Mouse (Mus musculus) liver (tissue): ENCODE data around the gene Gm37240.
"Not testable (repeated sequence)": the region's sequence is repeated elsewhere in the genome, so short reads cannot be mapped to it uniquely, and the experiment has no call there.

Experiments
- DNase-seq: peaks from one replicate; pipeline ENCODE4 v3.0.0-alpha.2; 2020; ENCODE audit warnings: mixed read lengths

Gm37240 gene

DNA sequence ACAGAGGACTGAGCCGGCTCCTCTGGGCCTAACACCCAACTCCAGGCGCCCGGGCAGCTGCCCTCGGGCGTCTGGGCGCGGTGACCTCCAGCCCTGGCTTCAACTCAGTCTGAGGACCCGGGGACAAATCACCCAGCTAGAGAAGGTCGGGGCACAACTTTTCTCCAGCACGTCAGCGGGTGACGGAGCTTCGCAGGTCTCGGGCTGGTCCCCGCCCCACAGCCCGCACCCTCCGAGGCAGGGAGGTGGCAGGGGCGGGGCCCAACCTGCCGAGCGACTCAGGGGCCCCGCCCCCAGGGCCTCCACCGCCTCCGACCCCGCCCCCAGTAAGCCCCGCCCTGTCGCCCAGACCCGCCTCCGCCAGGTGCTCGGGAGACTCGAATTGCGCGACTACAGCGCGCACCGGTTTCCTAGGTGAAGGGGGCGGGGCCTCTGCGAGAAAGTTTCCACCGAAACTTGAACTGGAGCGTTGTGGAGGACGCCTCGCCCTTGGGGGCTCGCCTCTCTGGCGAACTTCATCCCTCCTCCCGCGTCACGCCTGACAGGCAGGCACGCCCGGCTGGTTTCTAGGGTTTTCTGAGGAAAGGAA lies at the start of gene Gm37240, which contains the start of gene Glt28d2:
TSS of gene Gm37240 (minus strand) at position 280 of the 589 bp plus-strand sequence.
TSS of gene Glt28d2 (minus strand) at position 278 of the 589 bp plus-strand sequence.
- DNase-seq, result peak; percentile 94

DNA sequence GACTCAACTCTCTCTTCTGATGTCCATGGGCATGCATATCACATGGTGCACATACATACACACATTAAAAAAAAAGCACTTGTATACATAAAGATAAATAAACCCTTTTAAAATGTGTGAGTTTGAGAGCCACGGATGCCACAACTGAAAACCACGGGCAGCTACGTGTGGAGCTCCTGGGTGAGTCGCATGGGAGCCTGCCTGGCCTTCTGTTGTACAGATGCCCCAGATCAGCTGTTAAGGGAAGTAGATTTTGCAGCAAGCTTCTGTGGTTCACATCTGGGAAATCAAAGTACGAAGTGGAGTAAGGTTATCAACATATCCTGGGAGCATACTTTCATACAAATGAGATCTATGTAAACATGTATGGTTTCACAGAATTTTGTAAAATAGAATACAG lies 46.3 kb upstream of the Gm37240 start:
- DNase-seq, result no peak

DNA sequence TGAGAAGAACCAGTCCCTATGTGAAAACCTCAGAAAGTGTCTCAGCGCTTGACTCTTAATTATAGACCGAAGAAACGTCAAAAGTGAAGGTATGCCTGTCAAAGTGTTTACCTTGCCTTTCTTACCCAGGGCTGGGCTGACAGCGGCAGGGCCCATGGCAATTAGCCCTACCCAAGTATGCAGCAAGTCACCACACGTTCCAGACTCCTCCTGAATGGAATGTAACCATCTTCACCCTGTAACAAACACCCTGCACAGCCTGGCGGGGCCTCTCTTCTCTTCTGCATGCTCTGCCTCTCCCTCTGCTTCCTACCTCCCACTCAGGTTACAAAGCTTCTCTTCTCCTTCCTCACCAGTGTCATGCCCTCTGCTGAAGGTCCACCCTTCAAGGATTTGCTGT lies 44.5 kb upstream of the Gm37240 start:
- DNase-seq, result no peak

DNA sequence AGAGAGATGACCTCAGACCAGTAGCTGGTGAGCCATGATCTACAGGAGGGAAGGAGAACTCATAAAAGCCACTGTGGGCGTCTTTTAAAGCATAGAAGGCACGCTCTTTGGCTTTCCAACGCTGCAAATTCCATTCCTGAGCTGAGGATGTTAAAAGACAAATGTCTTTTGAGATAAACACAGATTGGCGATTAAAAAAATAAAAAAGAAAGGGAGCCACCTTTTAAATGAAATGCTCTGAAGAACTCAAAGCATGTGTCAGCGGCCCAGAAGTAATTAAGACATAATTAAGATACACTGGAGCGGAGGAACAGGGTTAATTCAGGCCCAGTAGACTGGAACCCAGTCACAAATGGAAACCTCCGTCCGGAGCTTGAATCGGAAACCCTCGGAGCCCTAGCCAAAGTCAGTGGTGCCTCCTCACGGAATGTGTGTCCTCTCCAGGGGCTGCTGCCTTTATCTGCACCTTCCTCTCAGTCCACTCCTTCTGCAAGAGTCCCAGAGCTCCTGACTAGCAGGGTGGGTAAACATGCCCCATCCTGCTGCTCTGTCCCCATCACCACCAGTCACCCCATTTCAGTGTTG lies 43.4 kb upstream of the Gm37240 start:
- DNase-seq, result no peak

DNA sequence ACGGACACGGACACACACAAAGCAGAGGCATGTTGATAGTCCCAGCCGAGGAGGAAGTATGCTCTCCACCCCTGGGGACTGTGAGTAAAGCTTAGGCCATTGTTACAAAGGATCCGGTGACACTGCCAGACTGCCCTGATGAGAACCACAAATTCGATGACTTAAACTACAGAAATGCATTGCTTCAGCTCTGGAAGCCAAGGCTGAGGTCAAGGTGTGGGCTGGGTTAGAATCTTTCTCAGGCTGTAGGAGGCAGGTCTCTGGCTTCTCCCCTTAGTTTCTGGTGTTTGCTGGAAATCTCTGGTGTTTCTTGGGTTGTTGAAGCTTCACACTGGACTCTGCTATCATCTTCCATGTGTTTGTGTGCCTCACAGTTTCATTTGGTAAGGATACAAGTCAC lies 42.4 kb upstream of the Gm37240 start:
- DNase-seq, result no peak

DNA sequence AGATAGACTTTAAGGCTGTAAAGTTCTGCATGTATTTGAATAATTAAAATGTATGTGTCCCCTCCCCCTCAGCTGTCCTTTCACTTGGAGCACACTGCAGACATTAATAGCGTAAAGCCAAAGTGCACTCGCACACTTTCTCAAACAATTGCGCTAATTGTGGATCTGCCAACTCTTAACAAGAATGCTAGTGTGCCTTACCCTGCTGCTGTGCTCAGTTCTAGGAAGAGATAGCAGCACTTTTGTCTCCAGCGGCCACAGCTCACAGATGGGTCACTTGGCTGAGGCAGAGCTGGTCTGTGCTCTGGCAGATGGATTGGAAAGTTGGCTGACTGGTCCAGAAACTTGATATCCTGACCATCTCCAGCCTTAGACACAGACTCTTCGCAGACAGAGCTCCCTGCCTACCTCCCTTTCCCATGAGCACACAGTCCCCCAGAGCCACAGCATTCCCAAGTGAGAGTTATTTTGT lies 40.9 kb upstream of the Gm37240 start:
- no peak for DNase-seq

DNA sequence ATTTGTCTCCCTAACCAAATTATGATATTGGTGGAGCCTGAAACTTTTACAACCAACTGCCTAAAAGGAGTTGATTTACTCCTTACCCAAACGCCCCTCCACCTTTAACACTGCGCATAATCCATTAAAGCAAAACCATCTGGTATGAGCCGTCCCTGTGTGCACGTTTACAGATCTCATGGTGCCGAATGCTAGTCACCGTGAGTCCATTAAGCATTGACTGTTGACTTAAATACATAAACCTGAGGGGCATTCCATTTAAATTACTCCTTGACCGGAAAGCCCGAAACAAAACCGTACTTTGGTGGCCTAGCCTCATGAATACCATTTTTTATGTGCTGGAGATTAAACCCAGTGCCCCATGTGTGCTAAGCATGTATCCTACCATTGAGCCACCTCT lies 40.0 kb upstream of the Gm37240 start:
- DNase-seq, result no peak

DNA sequence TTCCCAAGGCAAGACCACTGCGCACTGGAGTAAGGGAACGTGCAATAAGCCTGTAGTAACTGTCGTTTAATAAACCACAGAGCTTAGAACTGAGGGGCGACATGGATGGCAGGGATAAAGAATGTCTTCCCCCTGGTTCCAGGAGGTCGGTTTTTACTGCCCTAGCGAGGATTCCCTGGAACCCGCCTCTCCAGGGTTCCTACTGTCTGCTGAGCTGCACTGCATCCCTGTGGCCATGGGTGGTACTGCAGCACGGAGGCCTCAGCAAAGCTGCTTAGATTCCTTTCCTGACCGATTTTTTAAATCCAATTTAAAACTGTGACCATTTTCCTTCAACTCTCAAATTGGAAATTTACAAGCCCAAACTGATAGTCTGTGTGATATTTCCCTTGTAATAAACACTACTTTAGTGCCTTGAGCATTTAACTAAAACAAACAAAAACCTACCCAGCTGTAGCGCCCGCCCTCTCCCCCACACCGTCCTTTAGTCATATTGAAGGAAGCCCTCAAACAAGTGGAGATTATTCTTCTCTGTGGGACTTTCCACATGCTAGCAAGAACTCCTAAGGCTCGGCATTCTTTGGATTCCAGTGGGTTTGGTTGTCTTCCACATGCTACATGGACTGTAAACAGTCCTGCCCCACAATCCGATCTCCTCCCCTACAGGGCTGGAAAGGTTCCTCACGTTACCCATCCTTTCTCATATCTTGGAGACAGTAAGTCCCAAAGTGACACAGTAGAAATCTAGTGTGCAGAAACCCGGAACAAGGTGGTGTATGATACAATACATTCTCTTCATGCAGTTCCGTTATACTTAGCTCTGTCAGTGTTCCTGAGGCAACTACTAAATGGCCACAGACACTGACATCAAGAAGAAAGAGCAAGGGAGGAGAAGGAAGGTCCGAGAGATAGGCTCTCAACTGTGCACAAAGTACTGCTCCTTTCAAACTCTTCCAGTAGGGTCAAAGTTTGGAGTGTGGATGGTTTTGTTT lies 36.9 kb upstream of the Gm37240 start:
- DNase-seq, result peak; percentile 79

DNA sequence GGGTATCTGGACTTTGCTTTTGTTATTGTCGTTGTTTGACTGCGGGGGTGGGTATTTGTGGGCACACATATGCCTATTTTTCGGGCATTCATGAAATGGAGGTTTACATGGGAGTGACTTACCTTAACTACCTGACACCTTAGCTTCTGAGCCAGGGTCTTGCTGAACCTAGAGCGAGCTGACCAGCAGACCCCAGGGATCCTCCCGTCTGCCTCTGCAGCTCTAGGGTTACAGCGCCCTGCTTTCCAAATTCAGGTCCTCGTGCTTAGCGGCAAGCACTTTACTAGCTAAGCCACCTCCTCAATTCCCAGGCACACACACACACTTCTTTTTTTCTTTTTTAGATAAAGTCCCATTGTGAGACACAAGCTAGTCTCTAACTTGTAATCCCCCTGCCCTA lies 36.0 kb upstream of the Gm37240 start:
- no peak for DNase-seq

DNA sequence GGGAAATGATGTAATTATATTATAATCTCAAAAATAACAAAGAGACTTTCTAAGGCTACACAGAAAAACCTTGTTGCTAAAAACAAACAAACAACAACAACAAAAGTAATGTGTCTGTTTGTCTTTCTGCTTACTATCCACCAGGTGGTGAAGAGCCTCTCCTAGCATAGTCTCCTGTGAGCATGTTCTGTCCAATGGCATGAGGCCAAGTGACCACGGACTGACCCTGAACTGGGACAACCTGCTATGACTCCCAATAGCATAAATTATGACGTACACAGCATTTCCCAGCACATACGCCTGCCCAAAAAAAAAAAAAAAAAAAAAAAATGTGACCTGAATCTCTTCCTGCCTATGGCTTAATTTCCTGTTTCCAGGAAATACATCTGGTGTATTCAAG lies 35.0 kb upstream of the Gm37240 start:
- no peak for DNase-seq

DNA sequence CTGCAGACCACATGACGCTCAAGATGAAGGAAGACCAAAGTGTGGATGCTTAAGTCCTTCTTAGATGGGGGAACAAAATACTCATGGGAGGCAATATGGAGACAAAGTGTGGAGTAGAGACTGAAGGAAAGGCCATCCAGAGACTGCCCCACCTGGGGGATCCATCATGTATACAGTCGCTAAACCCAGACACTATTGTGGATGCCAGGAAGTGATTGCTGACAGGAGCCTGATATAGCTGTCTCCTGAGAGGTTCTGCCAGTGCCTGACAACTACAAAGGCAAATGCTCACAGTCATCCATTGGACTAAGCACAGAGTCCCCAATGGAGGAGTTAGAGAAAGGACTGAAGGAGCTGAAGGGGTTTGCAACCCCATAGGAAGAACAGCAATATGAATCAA lies 33.4 kb upstream of the Gm37240 start:
- not testable (repeated sequence) for DNase-seq

DNA sequence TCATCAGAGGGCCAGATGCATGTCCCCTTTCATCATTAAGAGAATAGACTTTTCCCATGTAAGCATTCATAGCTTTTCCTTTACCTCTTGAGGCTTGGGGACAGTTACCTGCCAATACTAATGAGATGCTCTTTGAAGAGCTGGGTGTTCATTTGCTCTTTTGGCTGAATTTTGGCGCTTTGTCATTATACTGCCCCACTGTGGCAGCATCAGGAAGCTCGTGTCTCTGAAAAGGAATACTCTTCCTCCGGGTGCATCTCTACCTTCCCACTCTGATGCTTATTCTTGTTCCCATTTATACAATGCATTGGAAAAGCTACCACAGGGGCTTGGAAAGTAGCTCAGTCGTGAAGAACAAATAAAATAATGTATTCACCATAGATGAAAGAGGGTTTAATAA lies 30.3 kb upstream of the Gm37240 start:
- peak; percentile 7 for DNase-seq

DNA sequence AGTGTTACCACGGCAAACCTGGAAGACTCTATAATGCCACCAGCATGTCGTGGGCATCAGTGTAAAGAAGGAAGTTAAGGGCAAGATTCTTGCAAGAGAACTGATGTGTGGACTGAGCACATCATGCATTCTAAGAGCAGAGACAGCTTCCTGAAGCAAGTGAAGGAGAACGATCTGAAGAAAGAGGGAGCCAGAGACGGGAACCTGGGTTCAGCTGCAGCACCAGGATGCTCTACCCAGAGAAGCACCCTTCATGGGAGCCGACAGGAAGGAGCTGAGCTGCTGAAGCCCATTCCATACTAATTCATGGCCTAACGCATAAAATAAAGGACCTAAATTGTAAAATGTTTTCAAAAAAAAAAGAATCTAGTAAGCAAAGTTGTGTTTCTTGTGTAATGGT lies 27.5 kb upstream of the Gm37240 start:
- DNase-seq, result no peak

DNA sequence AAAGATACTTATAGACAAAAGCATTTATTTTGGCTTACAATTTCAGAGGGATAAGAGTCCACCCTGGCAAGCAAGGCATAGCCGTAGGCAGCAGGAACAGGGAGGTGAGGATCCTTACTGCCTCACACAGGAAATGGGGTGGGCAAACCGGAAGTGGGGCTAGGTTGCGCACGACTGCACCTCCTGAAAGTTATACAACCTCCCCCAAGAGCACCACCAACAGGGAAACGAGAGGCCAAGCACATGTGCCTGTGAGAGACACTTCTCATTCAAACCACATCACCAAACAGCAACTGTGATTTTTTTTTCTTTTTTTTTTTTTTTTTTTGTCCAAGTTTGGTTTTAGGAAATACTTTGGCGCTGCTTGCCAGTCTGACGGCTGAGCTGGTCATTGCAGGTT lies 19.8 kb upstream of the Gm37240 start:
- DNase-seq, result no peak

DNA sequence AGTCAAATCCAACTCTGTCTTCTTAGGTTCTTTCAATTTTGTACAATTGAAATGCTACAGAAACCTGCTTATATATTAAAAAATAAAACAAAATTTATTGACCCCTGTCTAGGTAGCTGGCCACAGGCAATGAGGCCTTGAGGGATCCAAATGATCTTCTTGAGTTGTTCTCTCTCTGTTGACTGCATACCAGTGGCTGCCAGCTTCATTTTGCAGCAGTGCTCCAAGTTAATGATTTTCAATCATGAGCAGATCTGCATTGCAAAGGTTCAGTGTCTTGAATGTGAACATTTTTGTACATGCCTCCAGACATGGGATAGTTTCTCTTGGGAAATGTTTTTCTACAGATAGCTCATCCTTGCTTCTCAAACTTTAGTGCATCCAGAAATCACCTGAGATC lies 17.1 kb upstream of the Gm37240 start:
- DNase-seq, result no peak

DNA sequence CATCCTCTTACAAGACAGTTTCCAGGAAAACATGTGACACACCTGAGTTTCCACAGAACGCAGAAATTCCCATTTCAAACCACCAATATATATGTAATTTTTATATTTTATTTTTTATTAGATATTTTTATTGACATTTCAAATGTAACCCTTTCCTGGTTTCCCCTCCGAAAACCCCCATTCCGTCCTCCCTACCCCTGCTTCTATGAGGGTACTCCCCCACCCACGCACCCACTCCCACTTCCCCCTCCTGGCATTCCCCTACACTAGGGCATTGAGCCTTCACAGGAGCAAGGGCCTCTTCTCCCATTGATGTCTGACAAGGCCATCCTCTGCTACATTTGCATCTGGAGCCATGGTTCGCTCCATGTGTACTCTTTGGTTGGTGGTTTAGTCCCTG lies 7.7 kb upstream of the Gm37240 start:
- DNase-seq, result no peak

DNA sequence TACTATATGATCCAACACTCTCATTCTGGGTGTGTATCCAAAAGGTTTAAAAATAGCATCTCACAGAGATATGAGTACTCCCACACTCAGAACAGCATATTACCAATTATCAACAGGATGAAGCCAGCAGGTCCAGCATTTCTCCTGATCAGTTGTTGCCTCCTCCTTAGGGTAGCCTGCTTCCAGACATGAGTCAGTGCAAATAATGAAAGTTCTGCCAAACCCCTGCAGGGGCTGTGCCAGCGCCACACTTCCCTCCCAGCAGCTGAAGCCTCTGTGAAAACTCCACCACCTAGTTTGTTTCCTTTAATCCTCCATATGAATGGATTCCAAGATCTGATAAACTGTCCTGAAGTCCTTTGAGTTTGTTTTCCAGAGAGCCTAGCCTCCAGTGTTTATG lies 4.3 kb upstream of the Gm37240 start:
- DNase-seq, result no peak

DNA sequence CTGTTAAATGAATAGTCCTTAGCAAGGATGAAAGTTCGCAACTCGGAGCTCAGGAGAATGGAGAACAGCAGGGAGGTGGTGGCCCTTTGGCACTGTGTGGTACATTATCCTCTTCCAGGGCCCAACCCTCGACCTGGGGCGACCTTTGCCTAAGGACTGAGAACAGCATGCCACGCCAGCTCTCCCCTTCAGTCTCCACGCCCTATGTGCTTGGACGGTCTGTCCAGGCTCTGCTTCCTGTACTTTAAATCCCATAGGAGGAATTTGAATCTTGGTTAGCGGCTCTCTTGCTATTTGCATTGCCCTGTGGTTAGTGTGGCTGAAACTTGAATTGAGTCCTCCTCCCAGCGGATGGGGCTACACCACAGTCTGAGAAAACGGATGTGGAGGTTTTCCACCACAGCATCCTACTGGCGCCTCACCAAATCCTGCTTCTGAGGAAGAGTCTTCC lies 928 bp upstream of the Gm37240 start:
- peak; percentile 7 for DNase-seq

DNA sequence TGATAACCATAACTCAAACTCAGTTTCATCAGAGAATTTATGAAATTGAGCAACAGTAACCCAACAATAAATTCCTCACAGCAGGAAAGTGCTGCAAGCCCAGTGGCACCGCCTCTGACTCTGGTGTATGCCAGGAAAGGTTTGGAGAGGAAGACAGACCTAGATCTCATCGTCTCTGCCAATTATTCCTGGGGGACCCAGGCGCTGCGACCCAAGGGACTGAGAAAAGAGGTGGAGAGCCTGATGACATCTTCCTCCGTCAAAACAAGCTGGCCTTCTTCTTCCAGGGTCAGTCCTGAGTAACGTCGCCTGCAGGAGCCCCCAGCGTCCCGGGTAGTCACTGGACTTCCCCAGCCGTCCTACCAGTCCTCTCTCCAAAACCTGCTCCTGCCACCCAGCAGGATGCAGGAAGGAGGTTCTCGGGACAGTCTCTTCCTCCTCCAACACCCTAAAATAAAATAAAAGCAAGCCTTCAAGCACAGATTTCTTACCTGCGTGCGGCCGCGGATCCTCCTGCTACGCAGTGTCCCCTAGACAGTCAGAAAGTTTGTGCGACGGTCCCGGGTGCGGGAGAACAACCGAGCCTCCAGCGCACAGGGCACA lies 581 bp downstream of the Gm37240 start:
- DNase-seq, result no peak

DNA sequence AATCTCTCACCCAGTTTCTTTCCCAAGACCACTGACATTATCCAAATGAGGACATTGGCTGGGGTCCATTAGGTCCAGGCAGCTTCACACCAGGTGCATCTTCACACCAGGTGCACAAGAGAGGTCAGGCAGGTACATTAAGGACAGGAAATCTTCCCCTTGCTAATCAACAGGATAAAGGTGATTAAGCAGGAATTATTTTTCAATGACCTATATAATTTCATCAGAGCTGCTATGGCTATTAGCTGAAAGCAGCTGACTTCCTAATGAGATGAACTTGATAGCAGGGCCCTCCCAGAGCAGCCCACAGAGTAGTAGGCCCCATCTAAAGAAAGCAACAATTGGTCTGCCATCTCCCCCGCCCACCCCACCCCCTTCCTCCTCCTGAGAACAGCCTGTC lies 1.4 kb downstream of the Gm37240 start:
- DNase-seq, result no peak

DNA sequence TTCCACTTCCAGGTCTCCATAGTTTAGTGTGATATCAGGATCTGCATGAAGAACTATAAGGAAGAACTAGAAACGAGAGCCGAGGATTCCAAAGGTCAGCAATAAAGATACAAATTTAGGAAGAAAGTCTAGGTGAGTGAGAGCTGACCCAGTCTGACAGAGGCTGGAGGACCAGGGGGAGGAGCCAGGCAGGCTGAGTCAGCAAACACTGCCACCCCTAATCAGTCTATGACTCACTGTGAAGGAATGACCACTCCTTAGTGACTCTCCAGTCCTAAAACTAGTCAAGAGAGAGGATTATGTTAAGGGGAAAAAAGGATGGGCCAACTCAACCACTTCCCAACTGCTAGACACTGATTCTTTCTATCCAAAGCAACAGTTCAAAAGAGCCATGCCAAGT lies 6.6 kb downstream of the Gm37240 start:
- DNase-seq, result peak; percentile 38

DNA sequence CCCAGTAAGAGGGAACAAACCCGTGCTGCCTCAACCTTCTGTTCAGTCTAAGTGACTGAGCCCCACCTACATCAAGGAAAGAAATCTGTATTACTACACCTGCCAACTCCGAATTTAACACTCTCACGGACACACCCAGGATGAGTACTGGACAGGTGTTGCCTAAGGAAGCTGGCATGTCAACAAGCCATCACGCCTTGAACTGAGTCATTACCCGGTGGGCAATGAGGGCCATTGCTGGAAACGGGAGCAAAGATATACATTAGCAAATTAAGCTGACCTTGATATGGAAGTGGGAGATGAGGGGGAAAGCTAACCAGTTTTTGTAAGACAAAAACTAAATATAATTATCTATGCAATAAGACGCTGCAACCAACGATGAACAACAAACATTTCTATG lies 7.2 kb downstream of the Gm37240 start:
- DNase-seq, result no peak

DNA sequence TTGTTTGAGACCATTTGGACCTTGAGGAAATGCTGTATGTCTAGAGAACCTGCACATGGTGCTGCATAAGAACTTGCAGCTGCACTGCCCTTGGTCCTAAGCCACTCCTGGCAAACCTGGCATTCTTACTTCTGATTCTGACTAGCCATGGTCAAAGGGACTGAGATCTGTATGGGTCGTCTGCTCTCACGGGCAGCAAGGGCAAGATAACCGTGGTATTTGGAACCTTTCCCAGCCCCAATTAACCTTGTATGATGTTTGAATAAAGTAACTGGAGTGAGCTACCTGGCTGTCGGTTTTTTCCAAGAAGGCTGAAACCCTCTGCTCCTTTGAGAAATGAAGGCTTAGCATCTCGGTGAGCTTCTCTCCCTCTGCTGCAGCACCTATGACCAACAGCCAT lies 8.4 kb downstream of the Gm37240 start:
- DNase-seq, result no peak
